Mouse (Mus musculus) frontal cortex, postnatal 10 days (tissue): Measurements from ENCODE around the gene Mdk.

Source experiments
- DNase-seq, 2 experiments: peaks; one replicate each; pipeline ENCODE4 v3.0.0; 2022; ENCODE audit warnings: low spot score in 2 of 2, mixed read lengths in 1 of 2

The Mdk gene

GRCm38 (mm10) chr2:91913328-91914110 is 18.6 kb downstream of the Mdk start:
- no peak for DNase-seq

GRCm38 (mm10) chr2:91912616-91913015 is 19.5 kb downstream of the Mdk start:
- no peak for DNase-seq

GRCm38 (mm10) chr2:91906141-91906540 is 26.0 kb downstream of the Mdk start:
- DNase-seq, result no peak

GRCm38 (mm10) chr2:91904618-91905307 is 27.3 kb downstream of the Mdk start:
- peak; percentile 20 to 49 for DNase-seq

- no peak for DNase-seq
These were observed 28.7 kb downstream of the Mdk start for GRCm38 (mm10) chr2:91903171-91903925.

- no peak for DNase-seq
These were observed 29.8 kb downstream of the Mdk start for GRCm38 (mm10) chr2:91902336-91902735.

- DNase-seq, result no peak
These were observed 31.7 kb downstream of the Mdk start for GRCm38 (mm10) chr2:91900431-91900830.

GRCm38 (mm10) chr2:91899141-91899540 is 33.0 kb downstream of the Mdk start:
- DNase-seq, result no peak

GRCm38 (mm10) chr2:91897968-91898367 is 34.1 kb downstream of the Mdk start:
- no peak for DNase-seq

GRCm38 (mm10) chr2:91895401-91895800 is 36.7 kb downstream of the Mdk start:
- DNase-seq, result no peak

GRCm38 (mm10) chr2:91894716-91895115 is 37.4 kb downstream of the Mdk start:
- DNase-seq, result no peak

GRCm38 (mm10) chr2:91884616-91885015 is 47.5 kb downstream of the Mdk start:
- DNase-seq, result no peak

GRCm38 (mm10) chr2:91883961-91884360 is 48.1 kb downstream of the Mdk start:
- no peak for DNase-seq
